Mouse (Mus musculus): ENCODE results near the gene Thoc6.

DNA sequence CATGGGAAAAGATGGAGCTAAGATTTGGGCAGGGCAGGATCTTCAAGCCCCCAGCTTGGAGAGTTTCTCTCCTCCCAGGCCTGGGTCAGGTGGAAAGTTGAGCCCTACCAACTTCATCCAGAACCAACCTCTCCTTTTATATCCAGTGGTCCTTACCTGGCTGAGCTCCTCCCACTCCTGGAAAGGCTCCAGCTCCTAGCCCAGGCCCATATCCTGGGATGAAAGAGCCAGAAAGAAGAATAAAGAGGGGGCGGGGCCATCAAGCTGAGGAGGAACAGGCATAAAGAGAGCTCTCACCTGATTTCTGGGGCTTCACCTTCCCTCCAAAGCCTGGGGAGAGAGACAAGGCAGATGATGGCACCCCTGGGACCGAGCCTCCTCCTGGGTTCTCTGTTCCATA is 43.3 kb upstream of the Thoc6 start:
- TF ChIP-seq CTCF (IDR thresholded peaks at IDR 0.05; ENCODE audit: control insufficient read depth, insufficient read depth, insufficient replicate concordance, low read depth, low read length) (no peak), POLR2A (IDR thresholded peaks at IDR 0.05; ENCODE audit: control insufficient read depth, low read depth, low read length) (no peak)

Data from testis, adult 2 months (tissue).